Mouse (Mus musculus) liver, adult 2 months (tissue): ENCODE measurements around the gene Pax5.

ENCODE experiments used
- CTCF ChIP-seq: fragments of 200-500 bp; IDR thresholded peaks from 2 replicates; pipeline ENCODE4 v1.5.1; 2011; ENCODE audit warnings: low read depth, low read length, control low read depth
- POLR2A ChIP-seq: fragments of 200-500 bp; IDR thresholded peaks from 2 replicates; pipeline ENCODE4 v1.6.1; 2011; ENCODE audit warnings: low read length, control low read depth; ENCODE audit not compliant: insufficient read depth; ENCODE audit errors: extremely low read depth

DNA sequence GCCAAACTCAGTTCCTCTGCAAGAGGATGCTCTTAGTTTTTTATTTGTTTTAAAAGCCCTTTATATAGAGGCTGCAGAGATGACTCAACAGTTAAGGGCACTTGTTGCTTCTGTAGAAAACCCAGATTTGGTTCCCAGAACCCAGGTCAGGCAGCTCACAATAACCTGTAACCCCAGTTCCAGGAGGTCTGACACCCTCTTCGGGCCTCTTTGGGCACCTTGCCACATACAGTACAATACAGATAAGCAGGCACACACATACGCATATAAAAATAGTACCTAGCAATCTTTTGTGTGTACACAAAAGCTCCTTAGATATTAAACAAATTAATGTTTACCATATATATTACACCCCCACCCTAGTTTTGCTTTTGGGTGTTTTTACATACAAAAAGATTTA lies 104.8 kb downstream of the Pax5 start:
- TF ChIP-seq POLR2A: no peak
- no peak for TF ChIP-seq CTCF
